17 mouse cellular contexts compared by ENCODE assay signal in genomic region chr2:174717857-174718256, GRCm38 (mm10).
"Had no signal": no experiment of that assay in that cellular context is flagged by ENCODE, and none has a peak within 500 bp of the region (broad histone marks: within the 10 kb centered on the region; RNA-seq: fewer than 3 reads in every experiment).

No protein-coding gene starts in this region.

- H3K36me3 ChIP-seq: neural tube, embryonic 12.5 days; neural tube, embryonic 13.5 days; neural tube, embryonic 15.5 days; stomach, embryonic 15.5 days had no signal

- H3K4me3 ChIP-seq: neural tube, embryonic 12.5 days; neural tube, embryonic 13.5 days; neural tube, embryonic 15.5 days; stomach, embryonic 15.5 days had no signal

- H3K27me3 ChIP-seq: neural tube, embryonic 12.5 days; neural tube, embryonic 13.5 days; neural tube, embryonic 15.5 days; stomach, embryonic 15.5 days had no signal

- H3K4me1 ChIP-seq: neural tube, embryonic 12.5 days; neural tube, embryonic 13.5 days; neural tube, embryonic 15.5 days; stomach, embryonic 15.5 days had no signal

- H3K9me3 ChIP-seq: neural tube, embryonic 12.5 days; neural tube, embryonic 13.5 days; neural tube, embryonic 15.5 days; stomach, embryonic 15.5 days had no signal

- DNase-seq: retina, postnatal 1 day; right cerebral cortex, adult 18-20 months; right cerebral cortex, postnatal 14 days; right cerebral cortex, postnatal 25 days; right cerebral cortex, postnatal 4 days; spleen, adult 18-20 months; thymus, adult 18-20 months; thymus, adult 2 months; thymus, postnatal 14 days; thymus, postnatal 25 days; thymus, postnatal 36 days; thymus, postnatal 4 days had no signal

- H3K9ac ChIP-seq: neural tube, embryonic 12.5 days; neural tube, embryonic 13.5 days; neural tube, embryonic 15.5 days; stomach, embryonic 15.5 days had no signal

- H3K27ac ChIP-seq: neural tube, embryonic 12.5 days; neural tube, embryonic 13.5 days; neural tube, embryonic 15.5 days; stomach, embryonic 15.5 days; stomach, postnatal 0 days had no signal
